Mouse (Mus musculus) ES-Bruce4 (cell line): ENCODE results near the gene Pom121.

Source experiments
- CTCF ChIP-seq: IDR thresholded peaks from one replicate; pipeline ENCODE4 v1.8.1; 2011; ENCODE audit warnings: low read depth, low read length
- POLR2A ChIP-seq: IDR thresholded peaks from one replicate; pipeline ENCODE4 v1.8.1; 2011; ENCODE audit warnings: low read length; ENCODE audit not compliant: insufficient read depth

DNA sequence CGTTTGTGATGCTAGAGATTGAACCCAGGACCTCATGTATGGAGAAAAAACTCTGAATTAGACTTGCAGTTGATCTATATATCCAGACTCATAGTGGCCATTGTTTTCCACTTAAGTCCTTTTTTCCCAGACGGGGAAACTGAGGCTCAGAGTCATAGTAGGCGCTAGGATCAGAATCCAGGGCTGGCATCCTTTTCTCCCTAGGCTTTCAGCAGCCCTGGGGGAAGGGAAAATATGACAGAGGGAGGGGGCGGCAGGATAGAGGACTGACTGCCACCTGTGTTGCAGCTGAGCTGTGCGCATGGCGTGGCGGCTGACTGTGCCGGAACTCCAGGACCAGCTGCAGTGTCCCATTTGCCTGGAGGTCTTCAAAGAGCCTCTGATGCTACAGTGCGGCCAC, 41.4 kb downstream of the Pom121 start, which contains the start of gene Trim50:
- TF ChIP-seq CTCF (no peak), POLR2A (no peak)
